Mouse (Mus musculus) neural tube, embryonic 14.5 days (tissue): ENCODE data around the gene Mrpl53. TPM values are rescaled to one million over a fixed set of nuclear protein-coding genes. Genes with fewer than 3 reads are reported as not detected.

Experiments used
- ATAC-seq: fragments of 200-750 bp; cut with Nextera tagmentation; 2 replicates; pipeline ENCODE4 v1.8.0; 2017; ENCODE audit warnings: low read depth, mild to moderate bottlenecking, moderate TSS enrichment, moderate library complexity
- H3K27ac ChIP-seq: fragments of 300-500 bp; sonication (generic); 2 replicates; pipeline ENCODE4 v1.5.1; 2014; ENCODE audit warnings: low read depth, mild to moderate bottlenecking, control low read depth, low read length, moderate library complexity, mixed read lengths
- H3K27me3 ChIP-seq: fragments of 300-500 bp; sonication (generic); 2 replicates; pipeline ENCODE4 v1.6.1; 2014; ENCODE audit warnings: low read length; ENCODE audit not compliant: control insufficient read depth, insufficient read depth
- H3K36me3 ChIP-seq: fragments of 300-500 bp; sonication (generic); 2 replicates; pipeline ENCODE4 v1.6.1; 2014; ENCODE audit warnings: low read length, mixed read lengths; ENCODE audit not compliant: control insufficient read depth, insufficient read depth
- H3K4me1 ChIP-seq: fragments of 300-500 bp; sonication (generic); 2 replicates; pipeline ENCODE4 v1.6.1; 2014; ENCODE audit warnings: low read length; ENCODE audit not compliant: control insufficient read depth, insufficient read depth
- H3K4me2 ChIP-seq: fragments of 300-500 bp; sonication (generic); 2 replicates; pipeline ENCODE4 v1.6.1; 2014; ENCODE audit warnings: mild to moderate bottlenecking, low read depth, low read length, control low read depth
- H3K4me3 ChIP-seq: fragments of 300-500 bp; sonication (generic); 2 replicates; pipeline ENCODE4 v1.5.1; 2014; ENCODE audit warnings: low read depth, low read length, control low read depth, mixed read lengths
- H3K9ac ChIP-seq: fragments of 300-500 bp; sonication (generic); replicated peaks from 2 replicates; pipeline ENCODE4 v1.6.1; 2014; ENCODE audit warnings: low read depth, mild to moderate bottlenecking, control low read depth, low read length, mixed read lengths
- H3K9me3 ChIP-seq: fragments of 300-500 bp; sonication (generic); 2 replicates; pipeline ENCODE4 v1.6.1; 2016; ENCODE audit warnings: low read length; ENCODE audit not compliant: control insufficient read depth
- WGBS: fragments of 180-500 bp; shearing (Covaris S2); extraction: QIAGEN DNeasy Blood & Tissue Kit; methylation state at CpG from one replicate; pipeline ENCODE4 v1.1.7; 2014; 5-methylcytosine and 5-hydroxymethylcytosine counted together
- polyA plus RNA-seq: library from polyadenylated mRNA; unstranded; fragments of >200 nt; fragmentation: Nextera tagmentation; extraction: Ambion mirVana; gene quantifications from 2 replicates; pipeline ENCODE4 v1.2.1, GENCODE M21; 2014

Gene Mrpl53
- 118 and 119 TPM in 2 replicates for polyA plus RNA-seq

DNA sequence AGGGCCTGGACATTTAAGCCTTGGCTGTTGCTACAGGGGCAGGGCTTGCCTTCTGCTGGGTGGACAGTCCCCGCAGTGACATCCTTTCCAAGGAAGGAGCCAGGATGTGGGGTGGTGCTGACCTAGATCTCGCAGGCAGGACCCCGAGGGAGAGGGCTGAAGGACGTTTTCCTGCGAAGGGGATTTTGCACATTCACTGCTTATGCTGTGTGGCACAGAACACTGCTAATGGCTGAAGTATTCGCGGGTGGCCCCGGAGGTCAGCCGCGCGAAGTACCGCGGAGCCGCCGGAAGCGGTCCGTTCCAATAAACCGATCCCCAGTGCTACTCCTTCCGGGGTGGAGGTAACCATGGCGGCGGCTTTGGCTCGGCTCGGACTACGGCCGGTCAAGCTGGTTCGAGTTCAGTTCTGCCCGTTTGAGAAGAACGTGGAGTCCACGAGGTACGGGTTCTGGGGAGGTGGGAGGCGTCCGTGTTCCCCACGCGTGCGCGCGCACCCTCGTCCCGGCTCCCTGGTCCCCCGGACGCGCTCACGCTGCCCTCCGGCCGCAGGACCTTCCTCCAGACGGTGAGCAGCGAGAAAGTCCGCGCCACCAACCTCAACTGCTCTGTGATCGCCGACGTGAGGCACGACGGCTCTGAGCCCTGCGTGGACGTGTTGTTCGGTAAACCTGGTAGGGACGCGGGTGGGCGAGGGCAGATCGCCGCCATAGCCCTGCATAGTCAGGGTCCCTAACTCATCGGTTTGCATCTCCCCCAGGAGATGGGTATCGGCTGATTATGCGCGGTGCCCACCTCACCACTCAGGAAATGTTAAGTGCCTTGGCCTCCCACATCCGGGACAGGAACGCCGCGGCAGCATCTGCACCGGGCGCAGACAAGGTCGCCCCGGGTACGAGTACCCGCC, at the start of gene Mrpl53:
TSS of gene Mrpl53 (plus strand) at position 279 of the 907 bp plus-strand sequence.
- Histone ChIP-seq H3K4me1 (peaks cover 15% of the 10 kb centered on the region; the same call in 1 of the 2 replicates), H3K27ac (peak within 1 kb of the TSS; percentile 75), H3K9ac (peak within 1 kb of the TSS; percentile 86), H3K4me3 (peak within 1 kb of the TSS; percentile 80), H3K9me3 (no peaks in the 10 kb centered on the region), H3K4me2 (peak within 1 kb of the TSS; percentile 93), H3K27me3 (no peaks in the 10 kb centered on the region), H3K36me3 (peaks cover 3% of the 10 kb centered on the region; the same call in 1 of the 2 replicates)
- peak; percentile 87 for ATAC-seq
- under 1% methylated on average over 76 of the region's 76 CpGs for WGBS

DNA sequence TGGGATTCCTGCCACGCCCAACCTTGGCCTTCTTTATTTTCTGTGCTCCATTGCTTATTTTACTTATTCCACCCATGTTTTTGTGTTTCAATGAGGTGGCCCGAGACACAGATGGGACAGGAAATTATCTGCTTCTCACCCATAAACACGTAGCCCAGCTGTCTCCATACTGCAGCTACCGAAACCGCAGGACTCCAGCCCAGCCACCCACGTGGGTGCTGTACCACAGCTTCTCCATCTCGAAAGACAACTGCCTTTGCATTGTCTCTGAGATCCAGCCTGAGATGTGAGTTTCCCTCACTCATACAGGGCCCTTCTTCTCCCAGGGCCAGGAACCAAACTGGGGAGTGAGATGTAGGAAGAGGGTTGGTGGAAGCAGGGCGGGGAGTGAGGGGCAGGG, 42.8 kb upstream of the Mrpl53 start:
- Histone ChIP-seq H3K27me3 (peaks cover 70% of the 10 kb centered on the region), H3K4me2 (no peak overlapping the region), H3K4me3 (no peak overlapping the region), H3K36me3 (no peaks in the 10 kb centered on the region), H3K9me3 (no peaks in the 10 kb centered on the region), H3K9ac (no peak overlapping the region), H3K4me1 (no peaks in the 10 kb centered on the region), H3K27ac (no peak overlapping the region)
- ATAC-seq: no peak
- 54% methylated on average over 8 of the region's 8 CpGs for WGBS

DNA sequence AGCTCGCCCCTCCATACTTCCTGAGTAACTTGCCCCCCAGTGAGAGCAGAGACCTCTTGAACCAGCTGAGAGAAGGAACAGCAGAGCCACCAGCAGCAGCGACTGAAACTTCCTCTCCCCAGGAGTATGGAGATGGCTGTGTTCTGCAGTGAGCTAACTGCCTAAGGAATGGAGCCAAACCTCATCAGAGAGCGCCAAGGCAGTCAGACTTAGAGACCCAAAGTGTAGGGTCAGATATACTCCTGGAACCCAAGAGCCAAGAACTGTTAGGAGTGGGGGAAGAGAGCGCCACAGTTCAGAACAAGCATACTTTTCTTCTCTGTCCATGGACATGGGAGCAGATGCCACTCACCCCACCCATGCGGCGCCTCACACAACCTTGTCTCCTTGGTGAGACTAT, 42.4 kb upstream of the Mrpl53 start:
- no peak for ATAC-seq
- WGBS: 45% methylated on average over 6 of the region's 6 CpGs
- Histone ChIP-seq H3K27ac (no peak overlapping the region), H3K27me3 (peaks cover 74% of the 10 kb centered on the region), H3K4me2 (no peak overlapping the region), H3K9me3 (no peaks in the 10 kb centered on the region), H3K4me3 (no peak overlapping the region), H3K9ac (no peak overlapping the region), H3K4me1 (no peaks in the 10 kb centered on the region), H3K36me3 (no peaks in the 10 kb centered on the region)

DNA sequence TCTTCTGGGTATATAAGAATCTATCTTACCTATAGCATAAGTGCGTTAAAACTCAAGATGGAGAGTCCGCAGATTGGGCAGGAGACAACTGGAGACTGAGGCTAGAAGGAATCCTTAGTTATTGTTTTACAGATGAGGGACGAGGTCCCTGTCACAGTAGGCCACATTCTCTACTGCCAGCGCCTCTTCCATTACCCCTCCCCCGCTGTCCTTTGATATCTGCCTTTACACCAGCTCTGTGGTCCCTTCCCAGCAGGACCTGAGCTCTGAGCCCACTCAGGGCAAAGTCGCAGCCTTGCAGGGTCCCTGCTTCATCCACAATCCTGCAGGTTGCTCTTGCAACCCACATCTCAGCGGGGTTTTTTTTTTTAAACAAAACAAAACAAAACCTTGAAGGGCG, 40.6 kb upstream of the Mrpl53 start:
- no peaks in the 10 kb centered on the region for H3K9me3 ChIP-seq
- no peak overlapping the region for H3K9ac ChIP-seq
- H3K4me2 ChIP-seq: no peak overlapping the region
- no peaks in the 10 kb centered on the region for H3K36me3 ChIP-seq
- H3K4me3 ChIP-seq: no peak overlapping the region
- ATAC-seq: no peak
- WGBS: 5% methylated on average over 8 of the region's 8 CpGs
- no peak overlapping the region for H3K27ac ChIP-seq
- peaks cover 77% of the 10 kb centered on the region for H3K27me3 ChIP-seq
- no peaks in the 10 kb centered on the region for H3K4me1 ChIP-seq

DNA sequence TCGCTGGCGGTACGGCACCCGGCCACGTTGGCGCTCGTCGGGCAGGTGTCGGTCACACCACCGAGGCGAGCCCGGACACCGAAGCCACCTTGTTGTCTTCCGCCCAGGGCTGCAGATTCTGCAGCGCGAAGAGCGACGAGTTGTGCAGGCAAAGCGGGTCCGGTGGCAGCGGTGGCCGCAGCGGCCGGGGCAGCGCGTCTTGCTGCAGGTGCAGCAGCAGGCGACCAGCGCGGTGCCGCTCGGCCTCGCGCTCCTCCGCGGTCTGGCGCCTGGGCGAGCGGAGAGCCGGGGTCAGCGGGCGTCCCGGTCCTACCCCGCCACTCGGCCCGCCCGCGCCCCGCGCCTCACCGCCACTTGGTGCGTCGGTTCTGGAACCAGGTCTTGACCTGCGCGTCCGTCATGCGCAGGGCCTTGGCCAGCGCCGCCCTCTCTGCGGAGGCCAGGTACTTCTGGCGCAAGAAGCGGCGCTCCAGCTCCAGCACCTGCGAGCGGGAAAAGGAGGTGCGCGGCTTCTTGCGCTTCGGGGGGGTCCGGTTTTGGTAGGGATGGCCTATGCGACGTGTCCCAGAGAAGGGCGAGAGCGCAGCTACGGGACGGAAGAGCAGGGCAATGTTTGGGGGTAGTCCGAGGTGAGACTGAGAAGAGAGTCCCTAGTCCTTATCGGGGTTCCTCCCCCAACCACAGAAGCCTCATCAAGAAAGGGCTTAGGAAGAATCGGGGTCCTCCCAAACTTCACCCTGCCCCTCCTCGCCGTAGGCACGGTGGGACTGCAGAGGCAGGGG, 39.9 kb upstream of the Mrpl53 start:
- under 1% methylated on average over 81 of the region's 81 CpGs for WGBS
- ATAC-seq: no peak
- Histone ChIP-seq H3K36me3 (no peaks in the 10 kb centered on the region), H3K27me3 (peaks cover 75% of the 10 kb centered on the region), H3K9me3 (no peaks in the 10 kb centered on the region), H3K27ac (no peak overlapping the region), H3K4me2 (peak overlapping the region; percentile 31), H3K4me3 (peak overlapping the region; percentile 20; the same call in 1 of the 2 replicates), H3K4me1 (no peaks in the 10 kb centered on the region), H3K9ac (no peak overlapping the region)

DNA sequence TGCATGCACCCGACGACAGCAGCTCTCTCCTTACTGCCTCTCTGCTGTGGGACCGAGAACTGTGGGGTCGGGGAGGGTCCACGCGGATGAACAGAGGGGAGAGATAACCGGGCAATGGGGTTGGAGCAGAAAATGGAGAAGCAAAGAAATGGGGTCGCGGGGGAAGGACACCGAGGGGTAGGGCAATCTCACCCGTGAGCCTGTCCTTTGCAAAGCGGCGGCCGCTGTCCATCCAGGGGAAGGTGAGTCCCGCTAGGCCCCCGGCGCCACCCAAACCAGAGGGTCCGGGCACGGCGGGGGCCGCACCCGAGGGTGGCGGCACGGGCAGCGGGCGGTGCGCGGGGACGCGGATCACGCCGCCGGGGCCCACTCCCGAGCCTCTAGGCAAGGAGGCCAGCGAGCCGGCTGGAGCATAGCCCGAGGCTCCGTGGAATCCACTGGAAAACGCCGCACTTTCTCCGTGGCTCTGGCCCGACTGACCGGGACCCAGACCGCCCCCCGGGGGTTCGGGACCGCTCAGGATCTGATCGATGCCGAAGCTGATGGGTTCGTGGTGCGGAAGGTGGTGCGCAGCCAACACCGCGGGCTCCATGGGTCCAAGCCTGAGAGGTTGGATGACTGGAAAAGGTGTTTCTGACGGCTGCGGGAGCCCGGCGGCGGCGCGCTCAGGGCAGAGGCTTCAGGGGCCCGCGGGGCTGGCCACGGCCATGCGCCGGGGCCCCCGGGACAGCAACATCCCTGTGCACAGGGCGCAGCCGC, 39.2 kb upstream of the Mrpl53 start:
- H3K27me3 ChIP-seq: peaks cover 71% of the 10 kb centered on the region
- peak; percentile 38; the same call in 1 of the 2 replicates for ATAC-seq
- H3K4me2 ChIP-seq: no peak overlapping the region
- H3K4me1 ChIP-seq: no peaks in the 10 kb centered on the region
- no peak overlapping the region; the same call in 1 of the 2 replicates for H3K9ac ChIP-seq
- H3K36me3 ChIP-seq: no peaks in the 10 kb centered on the region
- H3K4me3 ChIP-seq: peak overlapping the region; percentile 20
- H3K9me3 ChIP-seq: no peaks in the 10 kb centered on the region
- no peak overlapping the region for H3K27ac ChIP-seq
- WGBS: under 1% methylated on average over 69 of the region's 69 CpGs

DNA sequence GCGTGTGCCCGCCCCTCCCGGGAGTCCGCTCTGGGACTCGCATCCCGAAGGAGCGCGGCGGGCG, 38.8 kb upstream of the Mrpl53 start, which contains the start of gene Tlx2:
TSS of gene Tlx2 (minus strand) at position 47 of the 64 bp plus-strand sequence.
- 2% methylated on average over 10 of the region's 10 CpGs for WGBS
- no peaks in the 10 kb centered on the region for H3K9me3 ChIP-seq
- no peak for ATAC-seq
- no peaks in the 10 kb centered on the region for H3K36me3 ChIP-seq
- H3K27ac ChIP-seq: no peak within 1 kb of the TSS
- H3K9ac ChIP-seq: no peak within 1 kb of the TSS; the same call in 1 of the 2 replicates
- peaks cover 74% of the 10 kb centered on the region for H3K27me3 ChIP-seq
- H3K4me3 ChIP-seq: peak within 1 kb of the TSS; percentile 20
- H3K4me1 ChIP-seq: no peaks in the 10 kb centered on the region
- peak within 1 kb of the TSS; percentile 31 for H3K4me2 ChIP-seq

DNA sequence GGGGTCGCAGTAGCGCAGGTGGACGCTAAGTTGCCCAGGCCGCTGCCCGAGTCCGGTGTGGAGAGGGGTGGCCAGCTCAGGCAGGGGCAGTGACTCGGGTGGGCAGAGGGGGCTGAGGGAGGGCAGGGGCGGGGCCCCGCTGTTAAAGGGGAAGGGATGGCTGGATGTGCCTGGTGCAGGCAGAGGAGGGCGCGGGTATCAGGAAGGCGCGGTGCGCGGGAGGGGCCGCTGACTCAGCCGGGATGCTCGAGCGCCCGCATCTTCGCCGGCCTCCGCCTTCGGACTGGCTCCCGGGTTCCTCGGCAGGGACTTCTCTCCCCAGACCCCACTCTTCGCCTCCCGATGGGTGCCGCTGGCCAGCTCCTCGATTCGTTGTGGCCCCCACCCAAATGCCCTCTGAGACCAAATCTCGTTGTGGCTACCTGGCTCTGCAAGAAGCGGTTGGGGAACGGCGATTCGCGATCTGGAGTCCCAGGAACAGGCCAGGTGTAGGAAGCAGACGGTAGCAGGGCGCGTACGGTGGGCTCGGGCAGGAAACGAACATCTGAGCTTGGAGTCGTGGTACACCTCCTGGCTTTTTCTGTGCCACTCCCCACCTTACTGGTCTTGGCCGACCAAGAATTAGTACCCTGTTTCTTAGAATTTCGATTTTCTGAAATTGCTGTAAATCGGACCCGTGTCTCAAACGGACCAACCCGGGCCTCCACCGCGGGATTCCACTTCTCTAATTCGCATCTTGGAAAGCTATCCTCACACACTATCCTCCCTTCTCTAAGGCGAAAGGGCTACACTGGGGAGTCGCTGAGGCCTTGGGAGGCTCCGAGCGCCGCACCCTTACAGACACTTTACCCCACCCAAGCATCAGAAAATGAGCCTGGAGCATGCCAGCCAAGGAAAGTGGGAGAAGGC, 38.3 kb upstream of the Mrpl53 start:
- no peak overlapping the region for H3K27ac ChIP-seq

More for the DNA sequence above, 38.3 kb upstream of the Mrpl53 start:
- peaks cover 71% of the 10 kb centered on the region for H3K27me3 ChIP-seq
- 0 out of 2 replicates have a peak, but pooled peaks have one; percentile 4 for ATAC-seq
- H3K4me3 ChIP-seq: peak overlapping the region; percentile 20
- H3K4me2 ChIP-seq: no peak overlapping the region
- H3K4me1 ChIP-seq: no peaks in the 10 kb centered on the region
- H3K9me3 ChIP-seq: no peaks in the 10 kb centered on the region
- H3K9ac ChIP-seq: no peak overlapping the region; the same call in 1 of the 2 replicates
- under 1% methylated on average over 44 of the region's 58 CpGs for WGBS
- H3K36me3 ChIP-seq: no peaks in the 10 kb centered on the region
